Mouse (Mus musculus) stomach, embryonic 14.5 days (tissue): ENCODE data around the gene Wasf2. TPM values are rescaled to one million over a fixed set of nuclear protein-coding genes. Genes with fewer than 3 reads are reported as not detected.
A peak's percentile ranks its signal among the peaks of the same experiment; 100 is the strongest.

Experiments
- ATAC-seq: fragments of 200-750 bp; cut with Nextera tagmentation; 2 replicates; pipeline ENCODE4 v1.8.0; 2017; ENCODE audit warnings: low read depth, moderate TSS enrichment; ENCODE audit not compliant: insufficient number of reproducible peaks, insufficient read depth, low FRiP score
- H3K27ac ChIP-seq: fragments of 300-500 bp; sonication (generic); 2 replicates; pipeline ENCODE4 v1.5.1; 2014; ENCODE audit warnings: mild to moderate bottlenecking, low read length, moderate library complexity, mixed read lengths
- H3K27me3 ChIP-seq: fragments of 300-500 bp; sonication (generic); 2 replicates; pipeline ENCODE4 v1.6.1; 2014; ENCODE audit warnings: low read length, control low read depth, mixed read lengths; ENCODE audit not compliant: control insufficient read depth, insufficient read depth
- H3K36me3 ChIP-seq: fragments of 300-500 bp; sonication (generic); 2 replicates; pipeline ENCODE4 v1.6.1; 2014; ENCODE audit warnings: mild to moderate bottlenecking, control low read depth, low read length, moderate library complexity, mixed read lengths; ENCODE audit not compliant: control insufficient read depth, insufficient read depth
- H3K4me1 ChIP-seq: fragments of 300-500 bp; sonication (generic); 2 replicates; pipeline ENCODE4 v1.6.1; 2014; ENCODE audit warnings: low read length, control low read depth, mixed read lengths; ENCODE audit not compliant: control insufficient read depth, insufficient read depth
- H3K4me2 ChIP-seq: fragments of 300-500 bp; sonication (generic); replicated peaks from 2 replicates; pipeline ENCODE4 v1.6.1; 2014; ENCODE audit warnings: low read depth, low read length, control low read depth
- H3K4me3 ChIP-seq: fragments of 300-500 bp; sonication (generic); 2 replicates; pipeline ENCODE4 v1.5.1; 2014; ENCODE audit warnings: low read depth, low read length, control low read depth
- H3K9ac ChIP-seq: fragments of 300-500 bp; sonication (generic); replicated peaks from 2 replicates; pipeline ENCODE4 v1.6.1; 2014; ENCODE audit warnings: low read depth, mild to moderate bottlenecking, control low read depth, low read length, moderate library complexity, mixed read lengths
- H3K9me3 ChIP-seq: fragments of 300-500 bp; sonication (generic); 2 replicates; pipeline ENCODE4 v1.6.1; 2016; ENCODE audit warnings: low read depth, low read length, control low read depth; ENCODE audit not compliant: control insufficient read depth
- WGBS: fragments of 180-500 bp; shearing (Covaris S2); extraction: QIAGEN DNeasy Blood & Tissue Kit; methylation state at CpG from one replicate; pipeline ENCODE4 v1.1.7; 2014; 5-methylcytosine and 5-hydroxymethylcytosine counted together
- polyA plus RNA-seq: library from polyadenylated mRNA; unstranded; fragments of >200 nt; fragmentation: Nextera tagmentation; extraction: Ambion mirVana; gene quantifications from 2 replicates; pipeline ENCODE4 v1.2.1, GENCODE M21; 2014

Wasf2 gene
- polyA plus RNA-seq, 1 experiment from 2014 or later: 120 TPM

- no peak overlapping the region for H3K4me2 ChIP-seq
- ATAC-seq: no peak
- H3K9ac ChIP-seq: no peak overlapping the region
- H3K4me1 ChIP-seq: peaks cover 30% of the 10 kb centered on the region
- H3K27ac ChIP-seq: no peak overlapping the region
- WGBS: 78% methylated on average over 11 of the region's 11 CpGs
- no peaks in the 10 kb centered on the region for H3K9me3 ChIP-seq
- no peaks in the 10 kb centered on the region for H3K27me3 ChIP-seq
- H3K4me3 ChIP-seq: no peak overlapping the region
- H3K36me3 ChIP-seq: peaks cover 67% of the 10 kb centered on the region
Measured at GRCm38 (mm10) chr4:133194482-133194881, 64.2 kb downstream of the Wasf2 start.

- 55% methylated on average over 4 of the region's 4 CpGs for WGBS
Measured at GRCm38 (mm10) chr4:133195014-133195413, 64.7 kb downstream of the Wasf2 start.

GRCm38 (mm10) chr4:133196136-133196535 is 65.8 kb downstream of the Wasf2 start:
- Histone ChIP-seq H3K27ac (no peak overlapping the region), H3K4me3 (no peak overlapping the region), H3K4me1 (peaks cover 47% of the 10 kb centered on the region), H3K9ac (no peak overlapping the region), H3K9me3 (no peaks in the 10 kb centered on the region), H3K4me2 (no peak overlapping the region), H3K36me3 (peaks cover 52% of the 10 kb centered on the region), H3K27me3 (no peaks in the 10 kb centered on the region)
- no peak for ATAC-seq
- WGBS: 92% methylated on average over 2 of the region's 2 CpGs

More at GRCm38 (mm10) chr4:133195014-133195413, 64.7 kb downstream of the Wasf2 start:
- H3K9me3 ChIP-seq: no peaks in the 10 kb centered on the region
- peaks cover 62% of the 10 kb centered on the region for H3K36me3 ChIP-seq
- no peak overlapping the region for H3K4me3 ChIP-seq
- H3K4me1 ChIP-seq: peaks cover 35% of the 10 kb centered on the region
- H3K27ac ChIP-seq: no peak overlapping the region
- no peak overlapping the region for H3K4me2 ChIP-seq
- no peaks in the 10 kb centered on the region for H3K27me3 ChIP-seq
- ATAC-seq: no peak
- H3K9ac ChIP-seq: no peak overlapping the region

- Histone ChIP-seq H3K36me3 (peaks cover 45% of the 10 kb centered on the region), H3K9me3 (no peaks in the 10 kb centered on the region), H3K4me2 (no peak overlapping the region), H3K27ac (peak overlapping the region; percentile 34; the same call in 1 of the 2 replicates), H3K27me3 (no peaks in the 10 kb centered on the region), H3K4me3 (no peak overlapping the region), H3K4me1 (peaks cover 50% of the 10 kb centered on the region), H3K9ac (no peak overlapping the region)
- no peak for ATAC-seq
- 46% methylated on average over 7 of the region's 7 CpGs for WGBS
Measured at GRCm38 (mm10) chr4:133196852-133197251, 66.5 kb downstream of the Wasf2 start.

- 19% methylated on average over 5 of the region's 5 CpGs for WGBS
- Histone ChIP-seq H3K4me1 (peaks cover 50% of the 10 kb centered on the region), H3K27ac (peak overlapping the region; percentile 77), H3K27me3 (no peaks in the 10 kb centered on the region), H3K4me2 (no peak overlapping the region), H3K36me3 (peaks cover 40% of the 10 kb centered on the region), H3K4me3 (no peak overlapping the region), H3K9ac (no peak overlapping the region; the same call in 1 of the 2 replicates), H3K9me3 (no peaks in the 10 kb centered on the region)
- ATAC-seq: no peak
Measured at GRCm38 (mm10) chr4:133197355-133197754, 67.0 kb downstream of the Wasf2 start.

- no peaks in the 10 kb centered on the region for H3K9me3 ChIP-seq
- peaks cover 36% of the 10 kb centered on the region for H3K36me3 ChIP-seq
- no peak overlapping the region; the same call in 1 of the 2 replicates for H3K9ac ChIP-seq
- peaks cover 50% of the 10 kb centered on the region for H3K4me1 ChIP-seq
- ATAC-seq: 0 out of 2 replicates have a peak, but pooled peaks have one; percentile 2
- WGBS: 26% methylated on average over 13 of the region's 13 CpGs
- H3K27me3 ChIP-seq: no peaks in the 10 kb centered on the region
- peak overlapping the region; percentile 77 for H3K27ac ChIP-seq
- no peak overlapping the region for H3K4me3 ChIP-seq
- no peak overlapping the region for H3K4me2 ChIP-seq
Measured at GRCm38 (mm10) chr4:133197801-133198286, 67.5 kb downstream of the Wasf2 start.

DNA sequence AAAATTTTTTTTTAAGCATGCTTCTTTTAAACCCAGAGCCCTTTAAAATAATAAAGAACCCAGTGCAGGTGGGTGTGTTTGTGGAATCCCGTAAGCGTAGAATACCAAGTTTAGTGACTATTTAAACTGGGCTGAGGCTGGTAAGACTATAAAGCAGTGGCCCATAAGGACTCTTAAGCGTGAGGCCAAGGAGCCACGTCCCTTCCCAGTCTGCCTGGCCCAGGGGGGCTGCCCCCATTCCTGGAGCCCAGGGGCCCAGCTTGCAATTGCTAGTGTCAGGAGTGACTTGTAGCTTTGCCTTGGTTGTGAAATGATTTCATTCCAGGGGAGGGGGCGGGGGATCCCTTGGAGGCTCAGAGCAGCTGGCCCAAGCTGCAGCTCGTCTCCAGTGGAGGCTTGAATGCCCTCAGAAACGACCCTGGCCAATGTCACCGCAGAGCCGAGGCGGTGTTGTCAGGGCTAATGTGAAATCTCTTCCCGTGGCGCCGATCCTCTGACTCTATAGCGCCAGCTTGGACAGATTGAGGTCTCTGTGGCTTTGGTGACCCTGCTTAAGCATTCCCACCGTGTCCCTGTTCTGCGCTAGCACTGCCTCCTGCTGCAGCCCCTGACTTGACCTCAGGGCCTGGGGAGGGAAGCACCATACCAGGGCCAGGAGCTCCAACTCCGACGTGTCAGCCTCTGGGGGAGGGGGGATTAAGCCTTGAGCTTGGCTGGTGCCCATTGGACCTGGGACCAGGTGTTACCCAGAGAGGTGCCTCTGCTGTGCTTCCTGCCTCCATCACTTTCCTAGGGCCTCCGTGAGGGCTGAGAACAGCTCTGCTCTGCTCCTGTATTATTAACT is 68.3 kb downstream of the Wasf2 start:
- Histone ChIP-seq H3K27me3 (no peaks in the 10 kb centered on the region), H3K9ac (no peak overlapping the region), H3K36me3 (peaks cover 28% of the 10 kb centered on the region), H3K9me3 (no peaks in the 10 kb centered on the region), H3K4me1 (peaks cover 50% of the 10 kb centered on the region), H3K4me3 (no peak overlapping the region), H3K27ac (peak overlapping the region; percentile 77), H3K4me2 (no peak overlapping the region)
- 19% methylated on average over 19 of the region's 19 CpGs for WGBS
- ATAC-seq: peak; percentile 14; the same call in 1 of the 2 replicates

DNA sequence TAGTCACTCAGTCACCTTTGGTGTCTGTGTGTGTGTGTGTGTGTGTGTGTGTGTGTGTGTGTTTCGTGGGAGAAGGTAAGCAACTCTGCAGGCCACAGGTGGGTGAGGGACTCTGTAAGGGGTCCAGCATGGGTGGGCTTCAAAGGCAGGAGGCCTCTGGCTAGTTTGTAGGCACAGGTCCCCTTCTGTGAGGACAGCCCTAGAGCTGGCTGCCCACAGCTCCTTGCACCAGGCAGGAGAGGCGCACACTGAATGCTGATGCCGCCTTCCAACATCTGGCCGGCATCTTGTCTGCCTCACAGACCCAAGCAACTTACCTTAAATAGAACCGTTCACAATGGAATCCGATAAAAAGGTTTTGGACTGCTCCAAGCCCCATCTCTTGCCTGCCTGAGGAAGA is 69.4 kb downstream of the Wasf2 start:
- H3K36me3 ChIP-seq: peaks cover 17% of the 10 kb centered on the region
- no peak for ATAC-seq
- no peaks in the 10 kb centered on the region for H3K9me3 ChIP-seq
- H3K9ac ChIP-seq: no peak overlapping the region
- no peak overlapping the region for H3K4me2 ChIP-seq
- H3K4me3 ChIP-seq: no peak overlapping the region
- no peaks in the 10 kb centered on the region for H3K27me3 ChIP-seq
- WGBS: 68% methylated on average over 6 of the region's 6 CpGs
- peaks cover 55% of the 10 kb centered on the region for H3K4me1 ChIP-seq
- no peak overlapping the region; the same call in 1 of the 2 replicates for H3K27ac ChIP-seq
